23 mouse cellular contexts compared by ENCODE assay signal in the genomic region with DNA sequence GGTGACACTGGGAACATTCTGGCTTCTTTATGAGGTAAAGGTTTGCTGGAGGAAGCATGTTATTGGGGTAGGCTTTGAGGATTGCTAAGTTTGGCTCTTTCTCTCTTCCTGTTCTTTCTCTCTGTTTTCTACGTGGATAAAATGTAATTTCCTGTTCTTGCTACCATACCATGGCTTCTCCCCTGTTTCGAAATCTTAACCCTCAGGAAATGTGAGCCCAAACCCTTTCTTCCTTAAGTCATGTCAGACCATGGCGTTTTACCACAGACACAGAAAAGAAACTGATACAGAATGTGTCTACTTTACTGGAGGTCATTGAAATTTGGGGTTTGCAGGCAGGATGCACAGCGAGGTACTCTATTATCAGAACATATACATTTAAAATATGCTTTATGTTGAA.
"Had no signal": no experiment of that assay in that cellular context is flagged by ENCODE, and none has a peak within 500 bp of the region (broad histone marks: within the 10 kb centered on the region; RNA-seq: fewer than 3 reads in every experiment).

No protein-coding gene starts in this region.

- H3K9me3 ChIP-seq: heart, embryonic 10.5 days; heart, embryonic 12.5 days; hindbrain, embryonic 13.5 days; hindbrain, embryonic 15.5 days; limb, embryonic 13.5 days; limb, embryonic 15.5 days; liver, embryonic 12.5 days had no signal

- DNase-seq: gastrocnemius, postnatal 14 days; gastrocnemius, postnatal 36 days; heart, adult 18-20 months; heart, postnatal 10 days; heart, postnatal 36 days; kidney, adult 11 months; kidney, adult 8-10 months; kidney, postnatal 10 days; kidney, postnatal 25 days; kidney, postnatal 4 days; left cerebral cortex, postnatal 4 days had no signal

- H3K4me1 ChIP-seq: heart, embryonic 10.5 days; heart, embryonic 12.5 days; hindbrain, embryonic 13.5 days; hindbrain, embryonic 15.5 days; limb, embryonic 13.5 days; limb, embryonic 15.5 days; liver, embryonic 12.5 days had no signal

- H3K4me3 ChIP-seq: heart, embryonic 10.5 days; heart, embryonic 12.5 days; hindbrain, embryonic 13.5 days; hindbrain, embryonic 15.5 days; layer of hippocampus, adult 2 months; left cerebral cortex, adult 2 months; limb, embryonic 13.5 days; limb, embryonic 15.5 days; liver, embryonic 12.5 days had no signal

- H3K36me3 ChIP-seq: heart, embryonic 10.5 days; heart, embryonic 12.5 days; hindbrain, embryonic 13.5 days; hindbrain, embryonic 15.5 days; limb, embryonic 13.5 days; limb, embryonic 15.5 days; liver, embryonic 12.5 days had no signal

- H3K27ac ChIP-seq: heart, embryonic 10.5 days; hindbrain, embryonic 13.5 days; hindbrain, embryonic 15.5 days; hindbrain, postnatal 0 days; layer of hippocampus, adult 2 months; left cerebral cortex, adult 2 months; limb, embryonic 13.5 days; limb, embryonic 15.5 days; liver, embryonic 12.5 days; liver, embryonic 14.5 days had no signal

- ATAC-seq: hindbrain, postnatal 0 days; intestine, embryonic 16.5 days; liver, embryonic 12.5 days had no signal

- H3K27me3 ChIP-seq: heart, embryonic 12.5 days; hindbrain, embryonic 13.5 days; hindbrain, embryonic 15.5 days; limb, embryonic 13.5 days; limb, embryonic 15.5 days; liver, embryonic 12.5 days had no signal
